13 mouse cellular contexts compared by ENCODE assay signal in genomic region chr8:72261872-72262271, GRCm38 (mm10). TPM values are rescaled to one million over a fixed set of nuclear protein-coding genes. Genes with fewer than 3 reads are reported as not detected.
DNase-seq lines count a peak whose midpoint lies in the region; ATAC-seq and TF ChIP-seq lines count a peak whose summit lies in the region.
"Had no signal": no experiment of that assay in that cellular context is flagged by ENCODE, and none has a peak within 500 bp of the region (broad histone marks: within the 10 kb centered on the region; RNA-seq: fewer than 3 reads in every experiment).

No protein-coding gene starts in this region.

- H3K4me1 ChIP-seq in cerebellum, adult 2 months (ENCODE audit: control insufficient read depth, insufficient read depth, low read length), result peaks cover 2% of the 10 kb centered on the region; the same call in 1 of the 2 replicates
- 0 out of 2 replicates have a peak, but pooled peaks cover 3% of the 10 kb centered on the region for H3K4me1 ChIP-seq in kidney, adult 2 months (ENCODE audit: control insufficient read depth, insufficient read depth, low read length)
- H3K4me1 ChIP-seq in kidney, embryonic 16.5 days (ENCODE audit: insufficient read depth, low read length), result no peaks in the 10 kb centered on the region
- H3K4me1 ChIP-seq: hindbrain, embryonic 10.5 days had no signal

- no peak overlapping the region for H3K4me2 ChIP-seq in kidney, embryonic 16.5 days (replicated peaks; ENCODE audit: low read depth, low read length)
- H3K4me2 ChIP-seq: embryonic facial prominence, embryonic 12.5 days had no signal

- no peaks in the 10 kb centered on the region for H3K27me3 ChIP-seq in cerebellum, adult 2 months (ENCODE audit: control insufficient read depth, insufficient read depth, low read length)
- no peaks in the 10 kb centered on the region for H3K27me3 ChIP-seq in kidney, adult 2 months (replicated peaks; ENCODE audit: control insufficient read depth, insufficient read depth, low read length)
- H3K27me3 ChIP-seq in kidney, embryonic 16.5 days (ENCODE audit: insufficient read depth, low read length), result no peaks in the 10 kb centered on the region
- H3K27me3 ChIP-seq: embryonic facial prominence, embryonic 12.5 days had no signal

- no peak for ATAC-seq in kidney, embryonic 16.5 days (ENCODE audit: low FRiP score, low TSS enrichment)

- H3K9ac ChIP-seq in kidney, embryonic 16.5 days (replicated peaks; ENCODE audit: low read length), result no peak overlapping the region
- H3K9ac ChIP-seq: embryonic facial prominence, embryonic 12.5 days had no signal

- H3K9me3 ChIP-seq in kidney, embryonic 16.5 days (ENCODE audit: low read length), result no peaks in the 10 kb centered on the region
- H3K9me3 ChIP-seq: embryonic facial prominence, embryonic 12.5 days; hindbrain, embryonic 10.5 days had no signal

- TF ChIP-seq CTCF in cerebellum, adult 2 months (IDR thresholded peaks at IDR 0.05; ENCODE audit: borderline replicate concordance, insufficient read depth, low read depth, low read length), result peak; percentile 49
- TF ChIP-seq CTCF in kidney, adult 2 months (conservative IDR thresholded peaks at IDR 0.05; ENCODE audit: insufficient read depth, insufficient read length, low read depth, low read length), result peak; percentile 46

- DNase-seq in cerebellum, adult 2 months, result peak in 1 of 2 experiments; percentile 25
- DNase-seq in cerebellum, postnatal 4 days (ENCODE audit: low spot score in 2 of 2), result no peak
- DNase-seq in kidney, adult 2 months, result peak; percentile 46
- DNase-seq in ES-CJ7 (ENCODE audit: low read depth, low spot score), result peak; percentile 66
- peak; percentile 45 to 60 for DNase-seq in kidney, postnatal 36 days
- no peak for DNase-seq in testis, postnatal 14 days (ENCODE audit: low spot score)
- no peak for DNase-seq in layer of hippocampus, postnatal 10 days (ENCODE audit: low spot score in 2 of 2)

- 64% methylated on average over 5 of the region's 5 CpGs for WGBS in cerebellum, adult 2 months
- 61% methylated on average over 5 of the region's 5 CpGs for WGBS in kidney, adult 2 months
- WGBS in kidney, embryonic 16.5 days, result 52% methylated on average over 5 of the region's 5 CpGs

- no peak overlapping the region for H3K27ac ChIP-seq in cerebellum, adult 2 months (ENCODE audit: insufficient read depth, low read length)
- H3K27ac ChIP-seq in kidney, adult 2 months (ENCODE audit: insufficient read depth, low read depth, low read length), result no peak overlapping the region
- H3K27ac ChIP-seq in kidney, embryonic 16.5 days (ENCODE audit: low read length), result no peak overlapping the region
- H3K27ac ChIP-seq: embryonic facial prominence, embryonic 12.5 days; hindbrain, embryonic 10.5 days; macrophage had no signal

- TF ChIP-seq POLR2A in cerebellum, adult 2 months (IDR thresholded peaks at IDR 0.05; ENCODE audit: borderline replicate concordance, insufficient read depth, low read length), result no peak
- no peak for TF ChIP-seq POLR2A in kidney, adult 2 months (IDR thresholded peaks at IDR 0.05; ENCODE audit: low read depth, low read length)

- no peak overlapping the region for H3K4me3 ChIP-seq in cerebellum, adult 2 months (replicated peaks; ENCODE audit: insufficient read depth, low read depth, low read length)
- no peak overlapping the region for H3K4me3 ChIP-seq in kidney, adult 2 months (ENCODE audit: insufficient read depth, low read depth, low read length)
- H3K4me3 ChIP-seq in kidney, embryonic 16.5 days (ENCODE audit: low read length), result no peak overlapping the region
- H3K4me3 ChIP-seq: embryonic facial prominence, embryonic 12.5 days; hindbrain, embryonic 10.5 days had no signal

- no peaks in the 10 kb centered on the region for H3K36me3 ChIP-seq in kidney, adult 2 months (ENCODE audit: control insufficient read depth, insufficient read depth, low read length)
- H3K36me3 ChIP-seq in kidney, embryonic 16.5 days (ENCODE audit: insufficient read depth, low read length), result no peaks in the 10 kb centered on the region

RNA-seq across cellular contexts. Expression of gene Ap1m1, which starts 22.1 kb away (rescaled TPM):
- polyA plus RNA-seq in cerebellum, adult 2 months (2012; rRNA removed), result 109 and 112 TPM in 2 replicates
- polyA plus RNA-seq in kidney, adult 2 months (2012; rRNA removed), result 72.6 and 75.0 TPM in 2 replicates
- polyA plus RNA-seq in kidney, embryonic 16.5 days (2015; fragmentation: Nextera tagmentation; extraction: Ambion mirVana), result 142 and 143 TPM in 2 replicates
- 100 to 1,000 TPM; 108 to 109 TPM for total RNA-seq in layer of hippocampus, postnatal 10 days (2021)

RNA-seq across cellular contexts. Expression of gene Fam32a, which starts 42.3 kb away (rescaled TPM):
- 71.2 and 78.5 TPM in 2 replicates for polyA plus RNA-seq in cerebellum, adult 2 months (2012; rRNA removed)
- polyA plus RNA-seq in kidney, adult 2 months (2012; rRNA removed), result 54.7 and 59.6 TPM in 2 replicates
- 79.5 and 80.7 TPM in 2 replicates for polyA plus RNA-seq in kidney, embryonic 16.5 days (2015; fragmentation: Nextera tagmentation; extraction: Ambion mirVana)
- 10 to 100 TPM; 62.5 to 65.8 TPM for total RNA-seq in layer of hippocampus, postnatal 10 days (2021)

RNA-seq across cellular contexts. Expression of gene Gm10282, which starts 43.2 kb away (rescaled TPM):
- polyA plus RNA-seq in cerebellum, adult 2 months (2012; rRNA removed), result 3.9 TPM in 2 replicates
- 1.8 and 2.8 TPM in 2 replicates for polyA plus RNA-seq in kidney, adult 2 months (2012; rRNA removed)
- polyA plus RNA-seq in kidney, embryonic 16.5 days (2015; fragmentation: Nextera tagmentation; extraction: Ambion mirVana), result 30.6 and 40.7 TPM in 2 replicates
- 10 to 100 TPM; 10.9 to 15.9 TPM for total RNA-seq in layer of hippocampus, postnatal 10 days (2021)

RNA-seq across cellular contexts. Expression of gene Gm11034, which starts 48.4 kb away (rescaled TPM):
- polyA plus RNA-seq in cerebellum, adult 2 months (2012; rRNA removed), result not detected in 2 replicates
- not detected in 2 replicates for polyA plus RNA-seq in kidney, adult 2 months (2012; rRNA removed)
- polyA plus RNA-seq in kidney, embryonic 16.5 days (2015; fragmentation: Nextera tagmentation; extraction: Ambion mirVana), result not detected in 2 replicates
- total RNA-seq in layer of hippocampus, postnatal 10 days (2021), result not detected
- total RNA-seq: left cerebral cortex, adult 18-20 months had no signal
- polyA plus RNA-seq: embryonic facial prominence, embryonic 12.5 days; hindbrain, embryonic 10.5 days; macrophage; neural tube, embryonic 14.5 days had no signal

RNA-seq across cellular contexts. Expression of gene Cib3, which starts 49.2 kb away (rescaled TPM):
- polyA plus RNA-seq in cerebellum, adult 2 months (2012; rRNA removed), result not detected in 2 replicates
- 0.04 TPM in 1 of 2 replicates, not detected in the other for polyA plus RNA-seq in kidney, adult 2 months (2012; rRNA removed)
- polyA plus RNA-seq in kidney, embryonic 16.5 days (2015; fragmentation: Nextera tagmentation; extraction: Ambion mirVana), result not detected in 2 replicates
- total RNA-seq in layer of hippocampus, postnatal 10 days (2021), result not detected
- total RNA-seq: left cerebral cortex, adult 18-20 months had no signal
- polyA plus RNA-seq: embryonic facial prominence, embryonic 12.5 days; hindbrain, embryonic 10.5 days; macrophage; neural tube, embryonic 14.5 days had no signal

Comparison
In these comparisons a context has a peak if more than half of its experiments do, and no peak if none do; other contexts are left out.
1. DNase-seq: peak in kidney, adult 2 months (single experiment), ES-CJ7 (single experiment) and kidney, postnatal 36 days (2 of 2); none in cerebellum, postnatal 4 days (0 of 2), testis, postnatal 14 days (single experiment) and layer of hippocampus, postnatal 10 days (0 of 2).